Mouse (Mus musculus): ENCODE data around the gene Dhx35. TPM values are rescaled to one million over a fixed set of nuclear protein-coding genes. Genes with fewer than 3 reads are reported as not detected.

Gene Dhx35
- total RNA-seq (2014; fragmentation: Nextera tagmentation): 17.0 and 20.9 TPM in 2 replicates
- 14.3 and 22.0 TPM in 2 replicates for total RNA-seq (2017)

GRCm38 (mm10) chr2:158794494-158795004, at the start of gene Dhx35:
Gene Dhx35 (plus strand): TSS chr2:158794807.
- ATAC-seq (replicated peaks; ENCODE audit: poor library complexity, severe bottlenecking): peak; percentile 96

GRCm38 (mm10) chr2:158745049-158745482, 49.5 kb upstream of the Dhx35 start:
- peak; percentile 91 for ATAC-seq (replicated peaks; ENCODE audit: poor library complexity, severe bottlenecking)

GRCm38 (mm10) chr2:158746164-158746563, 48.4 kb upstream of the Dhx35 start:
- peak; percentile 63 for ATAC-seq (replicated peaks; ENCODE audit: poor library complexity, severe bottlenecking)

- ATAC-seq (replicated peaks; ENCODE audit: poor library complexity, severe bottlenecking): no peak
These were observed 45.2 kb upstream of the Dhx35 start for GRCm38 (mm10) chr2:158749366-158749765.

GRCm38 (mm10) chr2:158760231-158760630, 34.4 kb upstream of the Dhx35 start:
- no peak for ATAC-seq (replicated peaks; ENCODE audit: poor library complexity, severe bottlenecking)

- ATAC-seq (replicated peaks; ENCODE audit: poor library complexity, severe bottlenecking): no peak
These were observed 32.3 kb upstream of the Dhx35 start for GRCm38 (mm10) chr2:158762339-158762738.

GRCm38 (mm10) chr2:158767742-158768339, 26.8 kb upstream of the Dhx35 start, which contains the start of gene Fam83d:
Gene Fam83d (plus strand): TSS chr2:158768093.
- ATAC-seq (replicated peaks; ENCODE audit: poor library complexity, severe bottlenecking): peak; percentile 89

GRCm38 (mm10) chr2:158768350-158768749, 26.3 kb upstream of the Dhx35 start:
- peak; percentile 34 for ATAC-seq (replicated peaks; ENCODE audit: poor library complexity, severe bottlenecking)

- no peak for ATAC-seq (replicated peaks; ENCODE audit: poor library complexity, severe bottlenecking)
These were observed 25.8 kb upstream of the Dhx35 start for GRCm38 (mm10) chr2:158768771-158769170.

- ATAC-seq (replicated peaks; ENCODE audit: poor library complexity, severe bottlenecking): no peak
These were observed 24.4 kb upstream of the Dhx35 start for GRCm38 (mm10) chr2:158770126-158770757.

GRCm38 (mm10) chr2:158771066-158771763, 23.4 kb upstream of the Dhx35 start:
- ATAC-seq (replicated peaks; ENCODE audit: poor library complexity, severe bottlenecking): no peak

GRCm38 (mm10) chr2:158772808-158773207, 21.8 kb upstream of the Dhx35 start:
- ATAC-seq (replicated peaks; ENCODE audit: poor library complexity, severe bottlenecking): peak; percentile 79

- no peak for ATAC-seq (replicated peaks; ENCODE audit: poor library complexity, severe bottlenecking)
These were observed 19.7 kb upstream of the Dhx35 start for GRCm38 (mm10) chr2:158774886-158775285.

GRCm38 (mm10) chr2:158776716-158777115, 17.9 kb upstream of the Dhx35 start:
- ATAC-seq (replicated peaks; ENCODE audit: poor library complexity, severe bottlenecking): no peak

- no peak for ATAC-seq (replicated peaks; ENCODE audit: poor library complexity, severe bottlenecking)
These were observed 17.1 kb upstream of the Dhx35 start for GRCm38 (mm10) chr2:158777490-158777889.

GRCm38 (mm10) chr2:158778349-158778748, 16.3 kb upstream of the Dhx35 start:
- ATAC-seq (replicated peaks; ENCODE audit: poor library complexity, severe bottlenecking): no peak

GRCm38 (mm10) chr2:158781126-158781525, 13.5 kb upstream of the Dhx35 start:
- ATAC-seq (replicated peaks; ENCODE audit: poor library complexity, severe bottlenecking): no peak

GRCm38 (mm10) chr2:158786927-158787795, 7.4 kb upstream of the Dhx35 start:
- no peak for ATAC-seq (replicated peaks; ENCODE audit: poor library complexity, severe bottlenecking)

- no peak for ATAC-seq (replicated peaks; ENCODE audit: poor library complexity, severe bottlenecking)
These were observed 436 bp downstream of the Dhx35 start for GRCm38 (mm10) chr2:158795043-158795442.

GRCm38 (mm10) chr2:158795875-158796274, 1.3 kb downstream of the Dhx35 start:
- ATAC-seq (replicated peaks; ENCODE audit: poor library complexity, severe bottlenecking): no peak

All from granulocyte monocyte progenitor cell, adult 5-6 weeks (primary cell).